Mouse (Mus musculus) ES-Bruce4 (cell line): ENCODE data around the gene Gm10715.
"Not testable (repeated sequence)": the region's sequence is repeated elsewhere in the genome, so short reads cannot be mapped to it uniquely, and the experiment has no call there.

ENCODE experiments used
- CTCF ChIP-seq: IDR thresholded peaks from one replicate; pipeline ENCODE4 v1.8.1; 2011; ENCODE audit warnings: low read depth, low read length
- POLR2A ChIP-seq: IDR thresholded peaks from one replicate; pipeline ENCODE4 v1.8.1; 2011; ENCODE audit warnings: low read length; ENCODE audit not compliant: insufficient read depth

DNA sequence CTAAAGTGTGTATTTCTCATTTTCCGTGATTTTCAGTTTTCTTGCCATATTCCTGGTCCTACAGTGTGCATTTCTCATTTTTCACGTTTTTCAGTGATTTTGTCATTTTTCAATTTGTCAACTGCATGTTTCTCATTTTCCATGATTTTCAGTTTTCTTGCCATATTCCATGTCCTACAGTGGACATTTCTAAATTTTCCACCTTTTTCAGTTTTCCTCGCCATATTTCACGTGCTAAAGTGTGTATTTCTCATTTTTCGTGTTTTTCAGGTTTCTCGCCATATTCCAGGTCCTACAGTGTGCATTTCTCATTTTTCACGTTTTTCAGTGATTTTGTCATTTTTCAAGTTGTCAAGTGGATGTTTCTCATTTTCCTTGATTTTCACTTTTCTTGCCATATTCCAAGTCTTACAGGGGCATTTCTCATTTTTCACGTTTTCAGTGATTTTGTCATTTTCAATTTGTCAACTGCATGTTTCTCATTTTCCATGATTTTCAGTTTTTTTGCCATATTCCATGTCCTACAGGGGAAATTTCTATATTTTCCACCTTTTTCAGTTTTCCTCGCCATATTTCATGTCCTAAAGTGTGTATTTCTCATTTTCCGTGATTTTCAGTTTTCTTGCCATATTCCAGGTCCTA, 5.9 kb upstream of the Gm10715 start:
- TF ChIP-seq CTCF, POLR2A: not testable (repeated sequence)
